Mouse (Mus musculus): ENCODE data around the gene Cul4a.
A peak's percentile ranks its signal among the peaks of the same experiment; 100 is the strongest.
"Not testable (repeated sequence)": the region's sequence is repeated elsewhere in the genome, so short reads cannot be mapped to it uniquely, and the experiment has no call there.

Cul4a gene

DNA sequence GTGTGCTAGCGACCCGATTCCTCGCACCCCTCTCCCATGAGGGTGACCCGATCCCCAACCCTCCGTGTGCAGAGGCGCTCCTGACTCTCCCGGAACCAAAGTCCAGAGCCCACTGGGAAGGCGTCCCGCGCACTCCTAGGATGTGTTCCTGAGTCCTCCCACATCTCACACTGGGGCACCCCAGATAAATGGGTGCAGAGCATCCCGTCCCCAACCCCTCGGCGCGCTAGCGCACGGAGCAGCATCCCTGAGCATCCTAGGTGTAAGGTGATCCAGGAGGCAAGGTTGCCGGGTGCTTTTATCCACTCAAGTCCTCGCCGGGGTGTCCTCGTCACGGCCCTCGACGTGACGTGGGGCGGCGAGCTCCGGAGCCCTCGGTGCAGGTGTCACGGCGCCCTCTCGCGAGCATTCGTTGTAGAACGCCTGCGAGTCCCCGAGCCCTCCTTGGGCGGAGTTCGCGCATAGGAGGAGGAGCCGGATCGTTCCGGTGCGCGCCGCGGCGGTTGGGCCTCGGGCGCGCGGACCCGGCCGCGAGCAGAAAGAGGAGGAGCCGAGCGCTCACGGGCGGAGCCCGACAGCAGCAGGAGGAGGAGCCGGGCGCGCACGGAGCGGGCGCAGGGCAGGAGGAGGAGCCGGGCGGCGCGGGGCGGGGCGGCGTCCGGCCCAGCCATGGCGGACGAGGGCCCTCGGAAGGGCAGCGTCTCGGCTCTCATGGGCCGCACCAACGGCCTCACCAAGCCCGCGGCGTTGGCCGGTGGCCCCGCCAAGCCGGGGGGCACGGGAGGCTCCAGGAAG is at the start of gene Cul4a, which contains the start of gene Pcid2:
Gene Cul4a, plus strand, starts transcription at position 535 of the 795 bp plus-strand sequence.
Gene Pcid2, minus strand, starts transcription at position 373 of the 795 bp plus-strand sequence.
- DNase-seq (ENCODE audit: low spot score in 2 of 2): peak; percentile 96 to 99

- DNase-seq (ENCODE audit: low spot score in 2 of 2): no peak
Observed at GRCm38 (mm10) chr8:13057351-13057750, 48.1 kb upstream of the Cul4a start.

DNA sequence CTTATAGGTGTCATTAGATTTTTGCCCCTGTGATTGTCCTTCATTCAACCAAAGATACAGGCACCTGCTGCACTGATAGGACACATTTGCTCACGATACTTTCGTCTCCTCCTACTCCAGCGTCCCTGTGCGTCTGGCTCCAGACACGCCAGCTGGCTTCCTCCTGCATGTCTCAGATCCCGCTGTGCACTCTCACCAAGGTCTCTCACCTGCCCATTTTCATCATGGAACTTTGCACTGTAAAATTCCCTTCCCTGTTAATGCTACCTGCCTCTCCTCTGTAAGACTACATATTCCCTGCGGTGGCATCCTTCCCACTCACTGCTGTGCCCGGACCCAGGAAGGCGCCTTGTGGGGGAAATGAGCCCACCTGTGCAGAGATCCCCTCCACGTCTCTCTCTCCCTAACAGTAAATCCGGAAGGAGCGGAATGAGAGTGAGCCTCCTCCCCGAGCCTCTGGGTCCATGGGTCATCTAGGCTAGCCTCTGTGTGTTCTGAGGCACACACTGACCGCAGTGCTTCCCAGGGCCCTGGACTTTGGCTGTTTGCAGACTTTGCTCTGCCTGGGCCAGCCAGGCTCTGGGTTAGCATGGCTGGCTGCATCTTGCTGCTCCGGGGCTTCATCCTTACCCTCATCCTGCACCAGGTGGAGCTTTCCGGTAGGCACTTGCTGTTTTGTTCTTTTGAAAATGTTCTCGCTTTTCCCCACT is 44.8 kb upstream of the Cul4a start, which contains the start of gene Proz:
Gene Proz, plus strand, starts transcription at position 474 of the 710 bp plus-strand sequence.
- no peak for DNase-seq (ENCODE audit: low spot score in 2 of 2)

DNA sequence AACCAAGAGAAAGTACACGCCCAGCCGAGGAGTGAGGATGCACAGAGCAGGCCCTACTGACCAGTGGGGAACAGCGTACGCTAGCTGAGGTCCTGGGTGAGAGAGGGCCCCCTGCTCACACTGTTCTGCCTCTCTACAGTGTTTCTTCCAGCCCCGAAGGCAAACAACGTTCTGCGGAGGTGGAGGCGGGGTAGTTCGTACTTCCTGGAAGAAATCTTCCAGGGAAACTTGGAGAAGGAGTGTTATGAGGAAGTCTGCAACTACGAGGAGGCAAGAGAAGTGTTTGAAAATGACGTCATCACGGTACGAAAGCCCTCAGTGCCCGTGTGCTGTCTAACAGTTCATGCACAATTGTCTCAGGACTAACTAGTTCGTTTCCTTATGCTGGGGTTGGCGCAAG is 42.3 kb upstream of the Cul4a start:
- DNase-seq (ENCODE audit: low spot score in 2 of 2): no peak

- no peak for DNase-seq (ENCODE audit: low spot score in 2 of 2)
Observed at GRCm38 (mm10) chr8:13073255-13073654, 32.2 kb upstream of the Cul4a start.

- no peak for DNase-seq (ENCODE audit: low spot score in 2 of 2)
Observed at GRCm38 (mm10) chr8:13075044-13075443, 30.4 kb upstream of the Cul4a start.

- not testable (repeated sequence) for DNase-seq (ENCODE audit: low spot score in 2 of 2)
Observed at GRCm38 (mm10) chr8:13075579-13075978, 29.8 kb upstream of the Cul4a start.

- no peak for DNase-seq (ENCODE audit: low spot score in 2 of 2)
Observed at GRCm38 (mm10) chr8:13077542-13077941, 27.9 kb upstream of the Cul4a start.

- peak; percentile 93 for DNase-seq (ENCODE audit: low spot score in 2 of 2)
Observed at GRCm38 (mm10) chr8:13104691-13105086, 732 bp upstream of the Cul4a start.

- DNase-seq (ENCODE audit: low spot score in 2 of 2): peak; percentile 72 to 81
Observed at GRCm38 (mm10) chr8:13105908-13106551, 609 bp downstream of the Cul4a start.

DNA sequence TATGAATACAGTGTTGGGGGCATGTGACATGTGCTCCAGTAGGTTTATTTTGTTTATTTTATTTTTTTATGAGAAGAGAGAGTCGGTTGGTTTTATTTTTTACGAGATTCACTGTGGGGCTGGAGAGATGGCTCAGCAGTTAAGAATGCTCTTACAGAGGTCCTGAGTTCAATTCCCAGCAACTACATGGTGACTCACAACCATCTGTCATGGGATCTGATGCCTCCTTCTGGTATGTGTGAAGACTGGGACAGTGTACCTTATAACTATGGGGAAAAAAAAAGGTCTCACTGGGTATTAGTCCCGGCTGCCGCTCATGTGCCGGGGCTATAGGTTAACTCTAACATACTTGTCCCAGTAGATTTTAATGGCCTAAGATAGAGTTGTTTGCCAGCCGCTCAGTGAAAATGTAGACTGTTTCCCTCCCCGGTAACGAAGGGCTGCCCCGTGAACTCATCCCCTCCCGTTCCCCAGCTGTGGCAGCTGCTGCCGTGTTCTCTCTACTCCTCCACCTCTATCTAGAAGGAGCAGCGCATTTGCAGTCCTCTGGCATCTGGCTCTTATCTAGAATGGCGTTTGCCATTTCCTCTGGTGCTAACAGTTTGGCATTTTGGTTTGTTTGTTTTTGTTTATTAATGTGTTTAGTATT is 2.7 kb downstream of the Cul4a start:
- peak; percentile 65 to 80 for DNase-seq (ENCODE audit: low spot score in 2 of 2)

DNA sequence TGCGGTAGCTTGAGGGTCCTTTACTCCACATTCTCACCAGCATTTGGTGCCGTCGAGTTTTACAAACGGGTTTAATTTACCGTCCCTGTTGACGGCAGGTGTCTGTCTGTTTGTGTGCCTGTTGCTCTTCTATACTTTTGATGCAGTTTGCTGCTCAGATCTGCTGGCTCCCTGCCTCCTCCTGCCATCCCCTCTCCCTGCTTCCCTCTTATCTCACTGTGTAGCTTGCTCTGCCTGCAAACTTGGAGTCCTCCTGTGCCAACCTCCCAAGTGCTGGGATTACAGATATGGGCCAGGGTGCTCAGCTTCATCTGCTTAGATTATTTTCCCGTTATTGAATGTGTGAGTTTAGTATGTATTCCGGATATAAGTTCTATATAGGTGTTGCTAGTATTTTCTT is 3.5 kb downstream of the Cul4a start:
- DNase-seq (ENCODE audit: low spot score in 2 of 2): peak; percentile 53 to 71

DNA sequence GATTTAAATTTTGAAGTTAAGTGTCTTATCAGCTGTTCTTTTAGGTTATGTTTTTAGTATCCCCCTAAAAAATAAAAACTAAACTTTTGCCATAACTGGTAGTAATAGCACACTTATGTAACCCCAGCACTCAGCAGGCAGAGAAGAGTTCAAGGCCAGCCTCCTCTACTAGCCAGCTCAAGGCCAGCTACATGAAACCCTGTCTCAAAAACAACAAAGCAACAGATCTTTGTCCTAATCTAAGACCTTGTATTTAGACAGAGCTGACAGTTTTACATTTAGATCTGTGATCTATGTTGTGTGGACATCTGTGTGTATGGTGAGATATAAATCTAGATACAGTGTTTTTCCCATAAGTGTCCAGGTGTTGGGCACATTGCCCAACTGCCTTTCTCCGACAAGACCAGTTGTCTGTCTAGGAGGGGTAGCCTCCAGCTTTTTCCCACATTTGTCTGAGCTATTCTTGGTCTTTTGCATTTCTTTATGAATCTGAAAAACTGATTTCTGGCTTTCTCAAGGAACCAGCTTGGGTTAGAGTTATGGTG is 4.1 kb downstream of the Cul4a start:
- no peak for DNase-seq (ENCODE audit: low spot score in 2 of 2)

DNA sequence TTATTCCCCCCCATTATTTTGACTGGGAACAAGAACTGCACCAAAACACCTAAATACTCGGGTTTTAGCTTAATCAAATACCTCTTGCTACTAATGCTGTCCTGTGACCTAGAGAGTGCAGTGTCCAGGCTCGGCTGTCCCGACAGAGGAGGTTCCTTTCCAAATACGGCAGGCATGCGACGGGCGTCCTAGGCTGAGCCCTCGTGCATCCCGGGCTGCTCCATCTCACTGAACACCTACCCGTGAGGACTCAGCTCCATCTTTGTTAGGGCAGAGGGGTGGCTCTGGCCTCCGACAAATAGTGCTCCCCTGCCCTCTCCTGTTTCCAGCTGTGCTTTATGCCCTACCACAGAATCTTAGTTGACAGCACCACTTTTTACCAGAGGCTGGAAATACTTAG is 6.5 kb downstream of the Cul4a start:
- no peak for DNase-seq (ENCODE audit: low spot score in 2 of 2)

DNA sequence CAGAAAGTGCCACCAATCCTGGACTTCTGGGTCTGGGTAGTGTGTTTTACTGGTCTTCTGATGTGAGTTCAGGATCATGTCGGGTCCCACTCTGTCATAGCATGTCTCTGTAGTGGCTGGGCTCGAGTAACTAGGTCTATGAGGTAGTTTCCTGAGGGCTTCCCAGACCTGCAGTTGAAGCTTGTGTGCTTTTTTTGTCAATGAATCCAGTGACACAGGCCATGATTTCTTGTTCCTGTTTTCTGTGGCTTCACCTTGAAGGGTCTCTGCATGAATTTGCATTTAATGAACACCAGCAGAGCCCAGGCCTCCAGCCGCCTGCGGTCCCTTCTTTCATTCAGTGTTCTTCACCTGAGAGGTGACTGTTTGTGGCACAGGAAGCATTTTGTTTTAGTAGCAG is 7.8 kb downstream of the Cul4a start:
- no peak for DNase-seq (ENCODE audit: low spot score in 2 of 2)

DNA sequence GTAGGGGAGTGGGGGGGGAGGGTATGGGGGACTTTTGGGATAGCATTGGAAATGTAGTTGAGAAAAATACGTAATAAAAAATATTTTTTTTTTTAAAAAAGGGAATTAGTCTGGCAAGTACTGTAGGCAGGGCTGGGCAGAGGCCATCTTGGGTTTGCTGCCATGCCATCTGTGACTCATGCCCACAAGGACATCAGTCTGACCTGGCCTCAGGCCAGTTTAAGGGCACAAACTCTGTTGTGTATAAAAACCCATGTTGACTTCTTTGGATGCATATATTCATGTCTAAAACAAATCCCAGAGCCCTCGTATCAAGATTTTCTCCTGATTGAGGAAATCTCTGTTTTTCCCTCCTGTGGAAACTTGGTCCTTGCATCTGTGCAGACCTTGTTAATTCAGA is 11.7 kb downstream of the Cul4a start:
- DNase-seq (ENCODE audit: low spot score in 2 of 2): no peak

GRCm38 (mm10) chr8:13118516-13118915 is 13.1 kb downstream of the Cul4a start:
- DNase-seq (ENCODE audit: low spot score in 2 of 2): no peak

GRCm38 (mm10) chr8:13120882-13121665 is 15.7 kb downstream of the Cul4a start:
- peak in 1 of 2 experiments; percentile 38 for DNase-seq (ENCODE audit: low spot score in 2 of 2)

GRCm38 (mm10) chr8:13122887-13123421 is 17.5 kb downstream of the Cul4a start:
- no peak for DNase-seq (ENCODE audit: low spot score in 2 of 2)

- DNase-seq (ENCODE audit: low spot score in 2 of 2): no peak
Observed at GRCm38 (mm10) chr8:13124897-13125296, 19.5 kb downstream of the Cul4a start.

Measured in spleen, postnatal 10 days (tissue).